Mouse (Mus musculus) MEL (cell line): Measurements from ENCODE around the gene Prpf19. TPM values are rescaled to one million over a fixed set of nuclear protein-coding genes. Genes with fewer than 3 reads are reported as not detected.

Experiments used
- DNase-seq: peaks from one replicate; pipeline ENCODE4 v3.0.0; 2011; ENCODE audit warnings: low read depth, low spot score
- H3K27ac ChIP-seq: 2 replicates; pipeline ENCODE4 v1.5.1; 2012; ENCODE audit warnings: low read depth, mild to moderate bottlenecking, control low read depth, low read length, moderate library complexity; ENCODE audit not compliant: control insufficient read depth
- H3K27me3 ChIP-seq, 2 experiments: fragments of 150-350 bp in 1 of 2; sonication (generic) in 1 of 2; 2 replicates each; pipeline ENCODE4 v1.6.1; 2012; ENCODE audit warnings: low read length in 2 of 2, mild to moderate bottlenecking in 2 of 2, improper control_type of control experiment in 1 of 2, moderate library complexity in 1 of 2; ENCODE audit not compliant: insufficient read depth in 2 of 2, control insufficient read depth in 1 of 2
- H3K36me3 ChIP-seq, 2 experiments: 2 replicates each; pipeline ENCODE4 v1.6.1; 2012 to 2014; ENCODE audit warnings: low read length in 2 of 2, improper control_type of control experiment in 1 of 2, inconsistent platforms in 1 of 2, mild to moderate bottlenecking in 1 of 2; ENCODE audit not compliant: insufficient read depth in 2 of 2, control insufficient read depth in 1 of 2
- H3K4me1 ChIP-seq, 2 experiments: fragments of 150-350 bp in 1 of 2; sonication (generic) in 1 of 2; 2 replicates each; pipeline ENCODE4 v1.6.1; 2012; ENCODE audit warnings: low read length in 2 of 2, improper control_type of control experiment in 1 of 2, mild to moderate bottlenecking in 1 of 2; ENCODE audit not compliant: insufficient read depth in 2 of 2, control insufficient read depth in 1 of 2
- H3K4me3 ChIP-seq, 2 experiments: fragments of 150-350 bp in 1 of 2; sonication (generic) in 1 of 2; 2 replicates each; pipeline ENCODE4 v1.5.1; 2012; ENCODE audit warnings: low read depth in 2 of 2, low read length in 2 of 2, mild to moderate bottlenecking in 2 of 2, moderate library complexity in 2 of 2, control low read depth in 1 of 2, improper control_type of control experiment in 1 of 2; ENCODE audit not compliant: control insufficient read depth in 1 of 2, insufficient read depth in 1 of 2
- H3K79me2 ChIP-seq: 2 replicates; pipeline ENCODE4 v1.6.1; 2012; ENCODE audit warnings: mild to moderate bottlenecking, low read length, moderate library complexity; ENCODE audit not compliant: control insufficient read depth, poor library complexity, insufficient read depth
- H3K9ac ChIP-seq: 2 replicates; pipeline ENCODE4 v1.6.1; 2012; ENCODE audit warnings: low read depth, mild to moderate bottlenecking, control low read depth, low read length, moderate library complexity; ENCODE audit not compliant: control insufficient read depth, poor library complexity, severe bottlenecking
- H3K9me3 ChIP-seq: fragments of 150-350 bp; sonication (generic); replicated peaks from 2 replicates; pipeline ENCODE4 v1.6.1; 2012; ENCODE audit warnings: mild to moderate bottlenecking, low read length, improper control_type of control experiment, moderate library complexity; ENCODE audit not compliant: insufficient read depth
- BHLHE40 ChIP-seq: IDR thresholded peaks from 2 replicates; pipeline ENCODE4 v1.6.1; 2012; ENCODE audit warnings: low read depth, mild to moderate bottlenecking, inconsistent platforms, low read length, improper control_type of control experiment, borderline replicate concordance
- CHD1 ChIP-seq: IDR thresholded peaks from 2 replicates; pipeline ENCODE4 v1.6.1; 2012; ENCODE audit warnings: low read depth, mild to moderate bottlenecking, inconsistent platforms, low read length, improper control_type of control experiment
- E2F4 ChIP-seq: IDR thresholded peaks from 2 replicates; pipeline ENCODE4 v1.6.1; 2011; ENCODE audit warnings: low read depth, low read length, improper control_type of control experiment, borderline replicate concordance
- EP300 ChIP-seq, 2 experiments: IDR thresholded peaks; 2 replicates each; pipeline ENCODE4 v1.6.1; 2011; ENCODE audit warnings: improper control_type of control experiment in 2 of 2, low read length in 2 of 2, low read depth in 1 of 2, mild to moderate bottlenecking in 1 of 2
- ETS1 ChIP-seq: IDR thresholded peaks from 2 replicates; pipeline ENCODE4 v1.6.1; 2012; ENCODE audit warnings: low read depth, mild to moderate bottlenecking, inconsistent platforms, low read length, improper control_type of control experiment, moderate library complexity
- MAFK ChIP-seq: IDR thresholded peaks from 2 replicates; pipeline ENCODE4 v1.6.1; 2011; ENCODE audit warnings: low read depth, mild to moderate bottlenecking, low read length, improper control_type of control experiment, borderline replicate concordance
- MAX ChIP-seq: IDR thresholded peaks from 2 replicates; pipeline ENCODE4 v1.6.1; 2011; ENCODE audit warnings: low read length, improper control_type of control experiment
- MXI1 ChIP-seq: IDR thresholded peaks from 2 replicates; pipeline ENCODE4 v1.6.1; 2011; ENCODE audit warnings: mild to moderate bottlenecking, low read depth, low read length, improper control_type of control experiment
- NRF1 ChIP-seq: IDR thresholded peaks from 2 replicates; pipeline ENCODE4 v1.6.1; 2014; ENCODE audit warnings: low read depth, mild to moderate bottlenecking, inconsistent platforms, low read length, improper control_type of control experiment, moderate library complexity; ENCODE audit not compliant: poor library complexity, insufficient read depth, severe bottlenecking
- POLR2A ChIP-seq, 2 experiments: IDR thresholded peaks; 2 replicates each; pipeline ENCODE4 v1.6.1; 2011 to 2012; ENCODE audit warnings: low read length in 2 of 2, mild to moderate bottlenecking in 2 of 2, control low read depth in 1 of 2, improper control_type of control experiment in 1 of 2, low read depth in 1 of 2, moderate library complexity in 1 of 2; ENCODE audit not compliant: control insufficient read depth in 1 of 2, insufficient read depth in 1 of 2, poor library complexity in 1 of 2
- POLR2AphosphoS2 ChIP-seq: IDR thresholded peaks from 2 replicates; pipeline ENCODE4 v1.6.1; 2011; ENCODE audit warnings: low read length, improper control_type of control experiment
- POLR2AphosphoS5 ChIP-seq: IDR thresholded peaks from 2 replicates; pipeline ENCODE4 v1.6.1; 2012; ENCODE audit warnings: low read depth, borderline replicate concordance, mild to moderate bottlenecking, inconsistent platforms, low read length, moderate library complexity, mixed read lengths
- SMC3 ChIP-seq: IDR thresholded peaks from 2 replicates; pipeline ENCODE4 v1.6.1; 2011; ENCODE audit warnings: low read depth, low read length, improper control_type of control experiment
- TAL1 ChIP-seq: IDR thresholded peaks from 2 replicates; pipeline ENCODE4 v1.6.1; 2012; ENCODE audit warnings: mild to moderate bottlenecking, inconsistent platforms, low read length, moderate library complexity, mixed read lengths
- TBP ChIP-seq: IDR thresholded peaks from 2 replicates; pipeline ENCODE4 v1.8.0; 2011; ENCODE audit warnings: low read depth, low read length, improper control_type of control experiment
- ZC3H11A ChIP-seq: IDR thresholded peaks from 2 replicates; pipeline ENCODE4 v1.6.1; 2012; ENCODE audit warnings: low read depth, mild to moderate bottlenecking, inconsistent platforms, low read length, improper control_type of control experiment
- ZKSCAN1 ChIP-seq: IDR thresholded peaks from 2 replicates; pipeline ENCODE4 v1.6.1; 2012; ENCODE audit warnings: low read depth, mild to moderate bottlenecking, inconsistent platforms, low read length, improper control_type of control experiment, moderate library complexity
- ZMIZ1 ChIP-seq: IDR thresholded peaks from 2 replicates; pipeline ENCODE4 v1.6.1; 2012; ENCODE audit warnings: low read depth, mild to moderate bottlenecking, inconsistent platforms, low read length, improper control_type of control experiment, moderate library complexity
- ZNF384 ChIP-seq: IDR thresholded peaks from 2 replicates; pipeline ENCODE4 v1.6.1; 2012; ENCODE audit warnings: low read depth, mild to moderate bottlenecking, inconsistent platforms, low read length, improper control_type of control experiment
- polyA plus RNA-seq, 2 experiments: library from polyadenylated mRNA; stranded (reverse) in 1 of 2; unstranded in 1 of 2; fragments of >175 nt in 1 of 2; fragments of >200 nt in 1 of 2; gene quantifications; 2 replicates each; pipeline versions ENCODE4 v1.2.1 to v1.2.4; 2012; ENCODE audit warnings: low replicate concordance in 2 of 2, low read depth in 1 of 2; ENCODE audit not compliant: insufficient read length in 2 of 2, insufficient read depth in 1 of 2, missing spikeins in 1 of 2
- total RNA-seq: library from RNA; depleted of rRNA; stranded (reverse); fragments of 300-350 nt; gene quantifications from 2 replicates; pipeline ENCODE4 v1.2.3, GENCODE M21; 2012

The Prpf19 gene
- total and polyA plus RNA-seq, 3 experiments, result 128 to 363 (median 158) TPM

DNA sequence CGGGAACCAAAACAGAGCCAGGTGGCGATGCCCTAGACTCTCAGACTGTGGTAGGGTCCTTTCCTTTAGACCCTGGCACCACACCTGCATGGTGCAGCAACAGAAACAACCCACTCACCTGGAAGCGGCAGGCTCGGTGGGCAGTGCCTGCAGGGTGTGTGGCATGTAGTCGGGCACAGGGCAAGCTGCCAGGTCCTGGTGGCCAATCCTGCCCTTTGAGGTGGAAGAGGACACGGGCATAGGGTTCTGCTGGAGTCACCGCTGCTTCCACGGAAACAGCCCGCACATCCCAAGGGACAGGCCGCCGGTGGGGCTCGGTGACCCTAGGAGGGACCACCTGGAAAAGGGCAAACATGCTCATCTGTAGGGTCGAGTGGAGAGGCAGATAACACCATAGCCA lies 28.7 kb upstream of the Prpf19 start:
- H3K79me2 ChIP-seq, result no peaks in the 10 kb centered on the region
- H3K27me3 ChIP-seq, result peaks cover 0 to 1% of the 10 kb centered on the region in 2 experiments; a peak in 3 of 4 replicates
- H3K36me3 ChIP-seq, result no peaks in the 10 kb centered on the region

DNA sequence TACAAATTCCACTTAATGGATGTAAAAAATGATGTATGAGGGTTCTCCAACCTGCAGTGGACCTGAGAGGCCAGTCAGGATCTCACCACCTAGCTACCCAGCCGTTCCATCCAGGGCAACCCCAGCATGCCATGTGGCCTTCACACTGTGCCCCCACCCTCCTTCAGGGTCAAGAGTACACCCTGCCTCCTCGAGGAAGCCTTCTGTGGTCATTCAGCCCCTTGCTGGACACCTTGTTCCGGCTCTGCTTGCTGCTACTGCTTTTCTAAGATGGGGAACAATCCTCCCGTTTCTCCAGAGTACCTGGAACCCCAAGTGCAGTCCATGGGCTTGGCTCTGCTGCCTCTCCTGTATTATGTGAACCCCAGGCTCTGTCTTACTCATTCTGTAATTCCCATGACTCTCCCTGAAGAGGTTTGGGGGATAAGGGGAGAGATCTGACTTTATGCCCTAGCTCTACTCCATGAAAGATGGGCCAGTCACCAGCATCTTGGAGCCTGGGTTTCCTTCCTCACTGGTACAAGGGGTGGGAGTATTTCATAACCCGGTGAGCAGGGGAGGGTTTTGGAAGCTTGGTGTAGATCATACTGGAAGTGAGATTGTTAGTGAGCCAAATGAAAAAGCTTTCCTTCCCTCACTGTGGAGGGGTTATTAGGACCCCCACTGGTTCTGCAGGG lies 26.9 kb upstream of the Prpf19 start:
- no peaks in the 10 kb centered on the region for H3K79me2 ChIP-seq
- H3K27me3 ChIP-seq, result peaks cover 0 to 1% of the 10 kb centered on the region in 2 experiments; a peak in 3 of 4 replicates
- H3K4me1 ChIP-seq, result no peaks in the 10 kb centered on the region
- H3K9ac ChIP-seq, result no peak overlapping the region
- TF ChIP-seq ZKSCAN1 (no peak), ZC3H11A (no peak), MXI1 (no peak), CHD1 (no peak), ZNF384 (no peak), BHLHE40 (no peak), SMC3 (no peak), POLR2AphosphoS2 (no peak), NRF1 (no peak), TBP (no peak), MAFK (no peak), POLR2A (IDR thresholded peaks at IDR 0.05; ENCODE audit: control insufficient read depth in 1 of 2, insufficient read depth in 1 of 2, low read depth in 1 of 2, low read length in 2 of 2, poor library complexity in 1 of 2) (no peak), ZMIZ1 (no peak), POLR2AphosphoS5 (no peak), EP300 (IDR thresholded peaks at IDR 0.05; ENCODE audit: low read depth in 1 of 2, low read length in 2 of 2) (no peak), ETS1 (no peak), TAL1 (no peak), E2F4 (no peak)
- TF ChIP-seq, all 39 proteins: peak for 0
- Histone ChIP-seq H3K27ac (no peak overlapping the region), H3K9me3 (no peaks in the 10 kb centered on the region), H3K36me3 (no peaks in the 10 kb centered on the region; a peak in 1 of 4 replicates), H3K4me3 (no peak overlapping the region)
- DNase-seq, result no peak

More for the DNA sequence above, 28.7 kb upstream of the Prpf19 start:
- no peak for DNase-seq
- Histone ChIP-seq H3K4me1 (no peaks in the 10 kb centered on the region), H3K9me3 (no peaks in the 10 kb centered on the region), H3K27ac (no peak overlapping the region), H3K4me3 (no peak overlapping the region), H3K9ac (no peak overlapping the region)
- TF ChIP-seq MAX (no peak), ZC3H11A (no peak)
